Mouse (Mus musculus): ENCODE measurements around the gene Mcoln2. TPM values are rescaled to one million over a fixed set of nuclear protein-coding genes. Genes with fewer than 3 reads are reported as not detected.

Mcoln2 gene
- polyA plus RNA-seq, 1 experiment = 0.07 TPM

- Histone ChIP-seq H3K27me3 (ENCODE audit: control insufficient read depth, insufficient read depth, low read length) (no peaks in the 10 kb centered on the region), H3K4me1 (ENCODE audit: control insufficient read depth, insufficient read depth, low read length) (no peaks in the 10 kb centered on the region), H3K4me3 (replicated peaks; ENCODE audit: insufficient read depth, low read depth, low read length) (no peak overlapping the region), H3K27ac (ENCODE audit: insufficient read depth, low read length) (no peak overlapping the region)
- 84% methylated on average over 7 of the region's 7 CpGs for WGBS
- TF ChIP-seq CTCF (IDR thresholded peaks at IDR 0.05; ENCODE audit: borderline replicate concordance, insufficient read depth, low read depth, low read length) = no peak
- no peak for TF ChIP-seq POLR2A (IDR thresholded peaks at IDR 0.05; ENCODE audit: borderline replicate concordance, insufficient read depth, low read length)
- no peak for DNase-seq
These were observed 27.7 kb downstream of the Mcoln2 start for GRCm38 (mm10) chr3:146177295-146177694.

- no peak overlapping the region for H3K27ac ChIP-seq (ENCODE audit: insufficient read depth, low read length)
- no peak for TF ChIP-seq POLR2A (IDR thresholded peaks at IDR 0.05; ENCODE audit: borderline replicate concordance, insufficient read depth, low read length)
- peak; percentile 71 for TF ChIP-seq CTCF (IDR thresholded peaks at IDR 0.05; ENCODE audit: borderline replicate concordance, insufficient read depth, low read depth, low read length)
- peak; percentile 62 to 67 for DNase-seq
- H3K4me1 ChIP-seq (ENCODE audit: control insufficient read depth, insufficient read depth, low read length) = no peaks in the 10 kb centered on the region
- peak overlapping the region; percentile 6 for H3K4me3 ChIP-seq (replicated peaks; ENCODE audit: insufficient read depth, low read depth, low read length)
- 2% methylated on average over 16 of the region's 16 CpGs for WGBS
- H3K27me3 ChIP-seq (ENCODE audit: control insufficient read depth, insufficient read depth, low read length) = no peaks in the 10 kb centered on the region
These were observed 28.3 kb downstream of the Mcoln2 start for GRCm38 (mm10) chr3:146177748-146178582.

GRCm38 (mm10) chr3:146180341-146180740, 30.7 kb downstream of the Mcoln2 start:
- no peak for DNase-seq
- no peaks in the 10 kb centered on the region for H3K4me1 ChIP-seq (ENCODE audit: control insufficient read depth, insufficient read depth, low read length)
- no peak for TF ChIP-seq POLR2A (IDR thresholded peaks at IDR 0.05; ENCODE audit: borderline replicate concordance, insufficient read depth, low read length)
- TF ChIP-seq CTCF (IDR thresholded peaks at IDR 0.05; ENCODE audit: borderline replicate concordance, insufficient read depth, low read depth, low read length) = no peak
- H3K4me3 ChIP-seq (replicated peaks; ENCODE audit: insufficient read depth, low read depth, low read length) = no peak overlapping the region
- H3K27me3 ChIP-seq (ENCODE audit: control insufficient read depth, insufficient read depth, low read length) = no peaks in the 10 kb centered on the region
- WGBS = 18% methylated on average over 2 of the region's 2 CpGs
- H3K27ac ChIP-seq (ENCODE audit: insufficient read depth, low read length) = no peak overlapping the region

GRCm38 (mm10) chr3:146180986-146181385, 31.4 kb downstream of the Mcoln2 start:
- 31% methylated on average over 3 of the region's 3 CpGs for WGBS
- no peak for DNase-seq
- Histone ChIP-seq H3K27me3 (ENCODE audit: control insufficient read depth, insufficient read depth, low read length) (no peaks in the 10 kb centered on the region), H3K4me3 (replicated peaks; ENCODE audit: insufficient read depth, low read depth, low read length) (no peak overlapping the region), H3K27ac (ENCODE audit: insufficient read depth, low read length) (no peak overlapping the region), H3K4me1 (ENCODE audit: control insufficient read depth, insufficient read depth, low read length) (no peaks in the 10 kb centered on the region)
- peak; percentile 41; the same call in 1 of the 2 replicates for TF ChIP-seq CTCF (IDR thresholded peaks at IDR 0.05; ENCODE audit: borderline replicate concordance, insufficient read depth, low read depth, low read length)
- no peak for TF ChIP-seq POLR2A (IDR thresholded peaks at IDR 0.05; ENCODE audit: borderline replicate concordance, insufficient read depth, low read length)

GRCm38 (mm10) chr3:146184992-146185657, 35.5 kb downstream of the Mcoln2 start:
- peak; percentile 34 to 36 for DNase-seq
- no peaks in the 10 kb centered on the region for H3K27me3 ChIP-seq (ENCODE audit: control insufficient read depth, insufficient read depth, low read length)
- H3K4me3 ChIP-seq (replicated peaks; ENCODE audit: insufficient read depth, low read depth, low read length) = no peak overlapping the region
- no peak overlapping the region for H3K27ac ChIP-seq (ENCODE audit: insufficient read depth, low read length)
- H3K4me1 ChIP-seq (ENCODE audit: control insufficient read depth, insufficient read depth, low read length) = no peaks in the 10 kb centered on the region
- 30% methylated on average over 13 of the region's 13 CpGs for WGBS
- TF ChIP-seq CTCF (IDR thresholded peaks at IDR 0.05; ENCODE audit: borderline replicate concordance, insufficient read depth, low read depth, low read length) (peak; percentile 77), POLR2A (IDR thresholded peaks at IDR 0.05; ENCODE audit: borderline replicate concordance, insufficient read depth, low read length) (no peak)

GRCm38 (mm10) chr3:146186033-146186432, 36.4 kb downstream of the Mcoln2 start:
- no peak for DNase-seq
- WGBS = 83% methylated on average over 10 of the region's 10 CpGs
- no peaks in the 10 kb centered on the region for H3K4me1 ChIP-seq (ENCODE audit: control insufficient read depth, insufficient read depth, low read length)
- H3K27ac ChIP-seq (ENCODE audit: insufficient read depth, low read length) = no peak overlapping the region
- no peaks in the 10 kb centered on the region for H3K27me3 ChIP-seq (ENCODE audit: control insufficient read depth, insufficient read depth, low read length)
- TF ChIP-seq POLR2A (IDR thresholded peaks at IDR 0.05; ENCODE audit: borderline replicate concordance, insufficient read depth, low read length) (no peak), CTCF (IDR thresholded peaks at IDR 0.05; ENCODE audit: borderline replicate concordance, insufficient read depth, low read depth, low read length) (no peak)
- no peak overlapping the region for H3K4me3 ChIP-seq (replicated peaks; ENCODE audit: insufficient read depth, low read depth, low read length)

GRCm38 (mm10) chr3:146189933-146190332, 40.3 kb downstream of the Mcoln2 start:
- Histone ChIP-seq H3K4me3 (replicated peaks; ENCODE audit: insufficient read depth, low read depth, low read length) (no peak overlapping the region), H3K4me1 (ENCODE audit: control insufficient read depth, insufficient read depth, low read length) (no peaks in the 10 kb centered on the region), H3K27ac (ENCODE audit: insufficient read depth, low read length) (no peak overlapping the region), H3K27me3 (ENCODE audit: control insufficient read depth, insufficient read depth, low read length) (no peaks in the 10 kb centered on the region)
- 59% methylated on average over 10 of the region's 10 CpGs for WGBS
- TF ChIP-seq POLR2A (IDR thresholded peaks at IDR 0.05; ENCODE audit: borderline replicate concordance, insufficient read depth, low read length) (no peak), CTCF (IDR thresholded peaks at IDR 0.05; ENCODE audit: borderline replicate concordance, insufficient read depth, low read depth, low read length) (no peak)
- DNase-seq = no peak

Measured in cerebellum, adult 2 months (tissue).